Mouse (Mus musculus) megakaryocyte progenitor cell, adult 5-6 weeks (primary cell): ENCODE results near the gene Apoc4. TPM values are rescaled to one million over a fixed set of nuclear protein-coding genes. Genes with fewer than 3 reads are reported as not detected.

Source experiments
- ATAC-seq: replicated peaks from 2 replicates; pipeline ENCODE4 v1.8.0; 2016; ENCODE audit warnings: mild to moderate bottlenecking, moderate TSS enrichment, inconsistent platforms; ENCODE audit not compliant: poor library complexity
- total RNA-seq, 2 experiments: library from RNA; stranded (forward) in 1 of 2; stranded (reverse) in 1 of 2; fragments of 157-497, 149-512 nt in 1 of 2; fragments of 200-1000 nt in 1 of 2; gene quantifications; 2 replicates each; pipeline versions ENCODE4 v1.2.3 to v1.2.4; 2015 to 2017

Apoc4 gene
- total RNA-seq, 2 experiments from 2014 or later, result not detected

DNA sequence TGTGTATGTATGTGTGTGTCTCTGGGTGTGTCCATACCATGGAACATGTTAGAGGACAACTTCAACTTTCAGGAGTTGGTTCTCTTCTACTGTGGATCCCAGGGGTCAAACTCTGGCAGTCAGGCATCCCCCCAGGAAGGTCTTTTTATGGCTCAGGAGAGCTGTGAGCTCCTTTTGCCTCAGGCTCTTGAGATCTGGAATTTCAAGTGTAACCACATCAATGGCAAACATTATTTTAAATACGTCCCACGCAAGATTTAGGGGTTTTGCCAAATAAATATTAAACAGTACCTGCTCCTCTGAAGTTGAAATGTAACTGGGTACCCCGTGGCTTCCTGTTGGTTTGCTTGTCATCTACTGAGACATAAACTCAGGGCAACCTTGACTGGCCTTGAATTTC lies 1.7 kb upstream of the Apoc4 start:
- no peak for ATAC-seq

DNA sequence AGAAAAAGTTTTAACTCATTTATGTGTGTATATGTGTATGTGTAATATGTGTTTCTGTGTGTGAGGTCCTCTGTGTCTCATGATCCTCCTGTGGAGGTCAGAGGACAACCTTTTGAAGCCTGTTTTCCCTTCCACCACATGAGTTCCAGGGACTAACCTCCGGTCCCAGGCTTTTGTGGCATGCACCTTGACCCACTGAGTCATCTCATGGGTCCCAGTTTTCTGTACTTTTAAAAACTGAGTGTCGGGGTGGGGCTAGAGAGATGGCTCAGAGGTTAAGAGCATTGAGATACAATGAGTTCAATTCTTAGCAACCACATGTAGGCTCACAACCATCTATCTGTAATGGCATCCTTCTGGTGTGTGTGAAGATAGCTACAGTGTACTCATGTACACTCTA lies 577 bp downstream of the Apoc4 start:
- no peak for ATAC-seq

DNA sequence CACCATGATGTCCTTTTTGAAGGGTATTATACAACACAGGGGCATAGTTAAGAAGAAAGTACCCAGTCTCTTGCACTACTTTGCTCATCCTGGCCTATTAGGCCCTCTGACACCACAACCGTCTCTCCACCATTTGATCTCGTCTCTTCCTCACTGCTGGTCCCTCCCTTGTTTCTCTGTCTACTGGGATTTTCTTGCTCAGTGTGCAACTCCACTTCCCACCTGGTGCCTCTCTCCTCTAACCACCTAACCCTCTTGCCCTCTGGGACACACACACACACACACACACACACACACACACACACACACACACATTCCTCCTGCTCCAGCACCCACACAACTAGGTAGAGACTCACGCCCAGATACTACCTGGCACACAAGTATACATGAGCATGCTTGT lies 2.4 kb downstream of the Apoc4 start:
- ATAC-seq, result no peak

DNA sequence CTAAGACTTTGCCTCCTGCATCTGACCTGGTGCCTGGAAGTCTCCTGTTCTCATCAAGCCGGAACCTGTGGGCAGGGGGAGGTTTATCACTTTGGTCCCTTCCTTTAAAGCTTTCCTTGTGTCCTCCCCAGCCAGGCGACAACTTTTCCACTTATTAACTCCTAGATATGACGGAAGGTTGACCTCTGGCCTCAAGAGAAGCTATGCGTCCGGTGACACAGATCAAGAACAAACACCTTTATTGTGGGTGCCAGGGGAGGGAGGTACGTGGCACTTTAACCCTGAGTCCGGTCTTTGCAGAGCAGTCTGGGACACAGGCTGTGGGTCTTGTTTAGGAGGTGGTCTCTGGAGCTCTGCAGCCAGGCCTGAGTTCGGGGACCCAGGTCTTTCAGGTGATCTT lies 3.4 kb downstream of the Apoc4 start, which contains the start of gene Apoc2:
Apoc2 (minus strand) TSS at position 70 of the 400 bp plus-strand sequence.
- ATAC-seq, result no peak

DNA sequence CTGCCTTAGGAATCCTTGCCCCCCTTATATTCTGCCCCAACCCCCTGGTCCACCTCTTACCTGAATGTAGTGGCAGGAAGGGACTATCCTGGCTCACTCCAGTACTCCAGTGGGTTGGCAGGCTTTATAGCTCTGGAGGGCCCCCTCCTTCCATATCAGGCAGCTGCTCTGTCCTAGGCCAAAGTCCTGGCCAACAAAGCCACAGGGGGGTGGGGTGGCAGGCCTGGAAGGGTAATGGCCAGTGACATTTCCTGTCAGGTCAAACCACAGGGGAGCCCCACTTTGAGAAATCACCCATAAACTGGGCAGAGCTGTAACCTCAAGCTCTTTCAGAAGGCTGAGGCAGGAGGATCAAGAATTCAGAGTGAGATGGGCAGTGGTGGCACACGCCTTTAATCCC lies 4.6 kb downstream of the Apoc4 start:
- ATAC-seq, result no peak

DNA sequence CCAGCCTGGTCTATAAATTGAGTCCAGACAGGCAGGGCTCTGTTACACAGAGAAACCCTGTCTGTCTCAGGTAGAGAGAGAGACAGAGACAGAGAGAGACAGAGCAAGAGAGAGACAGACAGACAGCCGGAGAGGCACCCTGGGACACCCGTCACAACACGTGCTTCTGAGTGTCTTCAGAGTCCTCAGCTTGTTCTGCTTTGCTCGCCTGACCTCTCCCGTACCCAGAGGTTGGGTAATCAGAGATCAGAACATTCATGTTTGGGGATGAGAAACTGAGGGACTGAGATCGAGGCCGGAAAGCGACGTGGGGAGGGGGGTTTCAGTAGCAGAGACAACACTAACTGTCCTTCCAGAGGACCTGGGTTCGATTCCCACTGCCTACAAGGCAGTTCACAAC lies 5.5 kb downstream of the Apoc4 start:
- peak; percentile 81 for ATAC-seq

DNA sequence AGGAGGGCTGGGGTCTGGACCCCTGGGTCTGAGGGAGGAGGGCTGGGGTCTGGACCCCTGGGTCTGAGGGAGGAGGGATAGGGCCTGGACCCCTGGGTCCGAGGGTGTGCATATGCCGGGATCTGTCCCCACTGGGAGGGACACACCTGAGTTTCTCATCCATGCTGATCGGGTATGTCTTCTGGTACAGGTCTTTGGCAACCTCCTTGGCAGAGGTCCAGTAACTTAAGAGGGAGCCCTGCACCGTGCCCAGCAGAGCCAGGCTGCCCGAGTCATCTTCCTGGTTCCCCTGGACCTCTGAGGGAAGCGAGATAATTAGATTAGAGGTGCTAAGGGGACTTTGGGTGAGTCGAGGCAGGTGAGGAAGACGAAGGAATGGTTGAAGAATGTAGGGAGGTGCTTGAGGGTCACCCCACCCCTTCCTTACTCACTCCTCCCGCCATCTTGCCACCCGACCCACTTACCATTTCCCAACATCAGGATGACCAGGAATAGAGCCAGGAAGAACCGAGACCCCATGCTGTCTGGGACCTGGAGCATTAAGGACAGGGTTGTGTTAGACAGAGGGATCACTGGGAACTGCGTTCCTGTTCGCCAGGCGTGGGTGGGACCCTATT lies 8.1 kb downstream of the Apoc4 start:
- no peak for ATAC-seq

DNA sequence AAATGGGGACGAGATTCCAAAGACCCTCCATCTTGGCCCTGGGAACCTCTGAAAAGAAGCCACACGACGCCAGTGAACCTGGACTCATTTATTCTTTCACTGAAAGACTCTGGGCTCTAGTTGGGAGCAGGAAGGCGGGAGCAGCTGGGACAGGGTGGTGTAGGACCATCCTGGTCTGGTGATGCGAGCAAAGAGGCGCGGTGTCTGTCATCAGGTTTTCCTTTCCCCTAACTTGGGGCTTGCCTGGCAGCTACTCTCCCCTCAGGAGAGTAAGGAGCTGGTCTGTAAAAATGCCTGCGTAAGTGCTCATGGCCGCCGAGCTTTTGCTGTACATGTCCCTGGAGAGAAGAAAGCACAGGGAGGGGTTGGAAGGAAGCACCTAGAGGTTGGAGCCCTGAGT lies 9.8 kb downstream of the Apoc4 start:
- no peak for ATAC-seq

DNA sequence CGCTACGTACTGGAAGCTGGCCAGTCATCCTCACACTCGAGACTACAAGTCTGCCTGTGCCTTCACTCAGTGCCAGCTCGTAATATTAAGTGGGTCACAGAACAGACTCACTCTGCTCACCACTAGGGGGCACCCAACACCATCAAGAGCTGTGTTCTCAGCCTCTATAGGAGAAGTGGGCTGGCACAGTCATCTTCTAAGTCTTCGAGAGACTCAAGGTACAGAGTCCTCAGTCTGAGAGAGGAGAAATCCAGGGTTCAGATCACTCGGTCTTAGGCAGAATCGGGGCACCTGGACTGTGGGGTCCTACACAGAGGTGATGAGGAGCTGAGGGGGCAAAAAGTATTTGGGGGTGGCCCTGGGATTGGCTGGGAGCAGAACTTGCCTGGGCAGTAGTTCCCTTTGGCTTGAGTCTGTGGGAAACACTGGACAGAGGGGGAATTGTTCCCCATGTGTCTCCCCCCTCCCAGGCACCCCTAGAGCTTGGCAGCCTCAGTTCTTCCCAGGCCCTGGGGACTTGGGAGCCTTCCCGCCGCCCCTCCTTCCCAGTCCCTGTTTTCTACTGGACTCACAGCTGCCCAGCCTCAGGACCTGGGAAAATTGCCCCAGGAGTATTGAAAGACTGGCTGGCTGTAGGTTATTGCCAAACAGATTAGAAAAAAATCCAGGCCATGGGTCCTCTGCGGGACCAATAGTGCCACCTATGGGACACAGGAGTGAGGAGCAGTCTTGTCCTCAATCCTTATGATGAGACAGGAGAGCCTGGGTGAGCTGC lies 12.1 kb downstream of the Apoc4 start:
- ATAC-seq, result peak; percentile 60

DNA sequence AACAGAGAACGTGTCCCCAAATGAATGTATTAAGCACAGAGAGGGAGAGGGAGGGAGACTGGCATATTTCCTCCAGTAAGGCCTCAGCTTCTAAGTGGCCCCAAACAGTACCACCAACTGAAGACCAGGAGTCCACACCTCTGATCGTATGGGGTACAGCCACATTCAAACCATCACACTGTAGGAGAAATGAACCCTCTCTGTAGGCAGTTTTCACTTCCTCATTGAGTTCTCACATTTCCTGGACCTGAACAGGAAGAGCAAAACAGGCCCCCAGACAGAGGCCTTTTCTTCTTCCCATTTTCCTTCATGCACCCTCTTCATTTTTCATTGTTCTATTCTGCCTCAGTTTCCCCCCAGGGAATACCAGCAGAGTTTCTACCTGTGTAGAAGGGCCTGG lies 13.8 kb downstream of the Apoc4 start:
- ATAC-seq, result no peak

DNA sequence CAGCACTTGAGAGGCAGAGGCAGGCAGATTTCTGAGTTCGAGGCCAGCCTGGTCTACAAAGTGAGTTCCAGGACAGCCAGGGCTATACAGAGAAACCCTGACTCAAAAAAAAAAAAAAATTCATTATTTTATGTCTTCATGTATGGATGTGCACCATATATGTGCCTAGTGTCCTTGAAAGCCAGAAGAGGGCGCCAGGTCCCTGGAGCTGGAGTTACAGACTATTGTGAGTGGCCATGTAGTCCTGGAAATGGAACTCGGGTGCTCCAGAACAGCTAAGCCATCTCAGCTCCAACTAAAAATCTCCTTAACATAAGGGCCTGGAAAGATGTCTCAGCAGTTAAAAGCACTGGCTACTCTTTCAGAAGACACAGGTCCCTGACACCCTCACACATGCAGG lies 14.5 kb downstream of the Apoc4 start:
- ATAC-seq, result no peak

DNA sequence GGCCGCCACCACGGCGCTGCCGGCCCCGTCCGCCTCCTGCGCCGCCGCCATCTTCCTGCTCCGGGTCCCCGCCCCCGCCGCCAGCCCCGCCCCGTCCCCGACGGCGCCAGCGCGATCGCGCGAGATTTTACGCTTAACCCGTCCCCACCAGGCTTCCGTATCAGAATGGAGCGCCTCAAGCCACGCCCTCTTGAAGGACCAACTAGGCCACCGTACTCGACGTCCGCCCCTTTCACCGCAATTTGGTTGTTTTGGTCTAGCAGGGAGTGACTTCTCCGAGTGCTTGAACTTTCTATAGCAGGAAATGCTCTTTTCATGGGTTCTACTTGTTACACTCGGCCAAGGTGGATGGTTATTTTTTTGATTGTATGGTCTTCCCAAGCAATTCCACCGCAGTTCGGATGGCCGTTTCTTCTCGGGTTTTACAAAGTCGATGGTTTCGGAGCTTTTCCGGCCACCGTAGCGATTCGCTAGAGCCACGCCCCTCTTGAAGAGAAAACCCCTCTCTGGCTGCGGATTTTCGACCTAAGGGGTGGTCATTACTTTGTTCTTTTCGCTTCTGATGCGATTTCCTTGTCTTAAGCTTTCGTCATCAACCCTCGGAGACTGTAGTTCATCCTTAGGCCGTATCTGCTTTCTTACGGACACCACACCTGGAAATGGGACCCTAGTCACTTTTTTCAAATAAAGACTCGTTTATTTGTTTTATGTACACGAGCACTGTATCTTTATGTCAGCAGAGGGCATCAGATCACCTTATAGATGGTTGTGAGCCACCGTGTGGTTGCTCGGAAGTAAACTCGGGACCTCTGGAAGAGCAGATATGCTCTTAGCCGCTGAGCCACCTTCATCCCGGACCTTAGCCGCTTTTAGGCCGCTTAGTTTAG lies 16.1 kb downstream of the Apoc4 start, which contains the start of gene Clptm1:
Clptm1 (minus strand) TSS at position 79 of the 887 bp plus-strand sequence.
- ATAC-seq, result peak; percentile 79

DNA sequence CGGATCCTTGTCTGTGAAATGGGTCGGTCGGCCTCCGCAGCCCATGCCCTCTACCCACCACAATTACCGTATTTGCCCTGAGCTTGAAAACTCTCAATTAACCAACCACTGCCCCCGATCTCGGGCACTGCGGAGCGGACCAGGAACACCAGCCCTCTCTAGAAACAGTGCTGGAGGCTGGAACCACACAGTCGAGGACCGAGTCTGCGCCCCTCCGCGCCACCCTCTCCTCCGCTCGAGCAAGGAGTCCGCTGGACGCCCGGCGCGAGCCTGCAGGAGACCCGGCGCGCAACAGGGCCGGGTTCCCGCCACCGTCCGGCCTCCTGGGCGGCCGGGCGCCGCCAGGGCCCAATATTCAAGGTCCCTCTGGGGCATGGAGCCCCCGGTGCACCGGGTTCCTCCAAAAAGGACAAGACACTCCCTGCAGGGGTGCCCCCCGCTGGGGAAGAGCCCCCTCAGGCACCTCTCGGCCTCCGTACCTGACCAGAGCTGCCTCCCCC lies 16.8 kb downstream of the Apoc4 start:
- no peak for ATAC-seq

DNA sequence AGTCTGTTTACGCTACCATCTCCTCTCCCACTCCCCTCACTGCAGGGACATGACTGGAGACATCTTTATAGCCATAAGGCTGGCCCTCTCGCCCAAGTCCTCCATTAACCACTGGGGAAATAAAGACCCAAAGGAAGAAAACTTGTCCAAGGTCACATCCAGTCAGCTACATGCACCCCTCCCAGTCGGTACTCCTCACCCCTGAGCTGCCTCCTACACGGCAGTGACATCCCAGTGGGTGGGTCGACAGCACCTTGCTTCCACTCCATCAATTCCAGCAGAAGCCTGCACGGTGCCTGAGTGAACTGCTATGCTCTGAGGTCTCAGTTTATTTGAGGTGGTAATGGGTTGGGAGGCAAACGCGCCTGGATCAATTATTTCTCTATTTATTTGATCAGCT lies 17.3 kb downstream of the Apoc4 start:
- no peak for ATAC-seq

DNA sequence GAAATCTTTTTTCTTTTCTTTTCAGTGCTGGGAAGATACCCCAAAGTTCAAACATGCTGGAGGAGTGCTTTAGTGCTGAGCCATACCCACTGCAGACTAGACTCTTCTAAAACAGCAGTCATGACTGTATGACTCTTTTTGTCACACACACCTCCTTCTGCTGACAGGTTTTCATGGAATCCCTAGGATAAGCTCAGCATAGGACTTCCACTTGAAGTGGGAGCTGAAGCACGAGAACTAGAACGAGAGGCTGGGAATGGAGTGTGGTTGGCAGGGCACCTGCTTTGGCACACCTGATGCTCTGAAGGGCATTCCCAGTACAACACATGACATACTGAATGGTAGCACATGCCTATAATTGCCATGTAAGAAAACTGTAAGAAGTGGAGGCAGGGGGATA lies 28.7 kb downstream of the Apoc4 start:
- no peak for ATAC-seq

DNA sequence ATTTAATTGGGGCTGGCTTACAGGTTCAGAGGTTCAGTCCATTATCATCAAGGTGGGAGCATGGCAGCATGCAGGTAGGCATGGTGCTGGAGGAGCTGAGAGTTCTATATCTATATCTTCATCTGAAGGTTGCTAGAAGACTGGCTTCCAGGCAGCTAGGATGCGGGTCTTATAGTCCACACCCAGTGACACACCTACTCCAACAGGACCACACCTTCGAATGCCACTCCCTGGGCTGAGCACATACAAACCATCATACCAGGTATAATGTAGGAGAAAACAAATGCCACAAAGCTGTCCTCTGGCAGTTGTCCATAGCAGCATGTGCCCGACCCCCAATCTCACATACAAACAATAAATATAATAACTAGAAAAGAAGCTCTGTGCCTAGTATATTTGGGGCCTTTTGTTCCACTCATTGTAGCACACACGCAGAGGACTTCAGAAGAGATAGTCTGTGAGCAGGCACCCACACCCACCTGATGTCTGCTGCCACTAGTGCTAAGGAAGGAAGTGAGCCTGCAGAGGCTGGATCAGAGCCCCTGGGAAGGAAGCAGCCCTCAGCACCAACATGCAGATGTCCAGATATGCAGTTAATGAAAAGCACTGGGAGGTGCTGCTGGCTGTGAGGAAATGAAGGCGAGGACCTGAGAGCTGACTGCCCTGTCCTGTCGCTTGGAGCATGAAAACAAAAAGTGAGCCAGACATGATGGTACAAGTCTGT lies 30.1 kb downstream of the Apoc4 start:
- ATAC-seq, result 0 out of 2 replicates have a peak, but pooled peaks have one; percentile 20

DNA sequence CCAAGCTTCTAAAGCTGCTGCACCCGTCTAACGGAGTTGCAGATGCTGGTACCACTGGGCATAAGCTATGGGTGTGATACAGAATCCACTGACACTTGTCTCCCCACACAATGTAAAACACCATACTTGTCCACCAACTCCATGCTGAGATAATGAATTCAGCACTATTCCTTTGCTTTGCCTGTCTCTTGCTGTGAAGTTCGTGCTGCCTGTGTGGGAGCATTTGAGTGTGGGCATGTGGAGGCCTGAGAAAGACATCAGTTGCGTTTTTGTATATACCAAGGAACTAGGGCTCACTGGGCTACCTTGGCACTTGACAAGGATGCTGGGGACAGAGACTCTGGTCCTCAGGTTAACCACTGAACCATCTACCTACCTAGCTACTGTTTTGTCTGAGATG lies 40.1 kb downstream of the Apoc4 start:
- ATAC-seq, result no peak

DNA sequence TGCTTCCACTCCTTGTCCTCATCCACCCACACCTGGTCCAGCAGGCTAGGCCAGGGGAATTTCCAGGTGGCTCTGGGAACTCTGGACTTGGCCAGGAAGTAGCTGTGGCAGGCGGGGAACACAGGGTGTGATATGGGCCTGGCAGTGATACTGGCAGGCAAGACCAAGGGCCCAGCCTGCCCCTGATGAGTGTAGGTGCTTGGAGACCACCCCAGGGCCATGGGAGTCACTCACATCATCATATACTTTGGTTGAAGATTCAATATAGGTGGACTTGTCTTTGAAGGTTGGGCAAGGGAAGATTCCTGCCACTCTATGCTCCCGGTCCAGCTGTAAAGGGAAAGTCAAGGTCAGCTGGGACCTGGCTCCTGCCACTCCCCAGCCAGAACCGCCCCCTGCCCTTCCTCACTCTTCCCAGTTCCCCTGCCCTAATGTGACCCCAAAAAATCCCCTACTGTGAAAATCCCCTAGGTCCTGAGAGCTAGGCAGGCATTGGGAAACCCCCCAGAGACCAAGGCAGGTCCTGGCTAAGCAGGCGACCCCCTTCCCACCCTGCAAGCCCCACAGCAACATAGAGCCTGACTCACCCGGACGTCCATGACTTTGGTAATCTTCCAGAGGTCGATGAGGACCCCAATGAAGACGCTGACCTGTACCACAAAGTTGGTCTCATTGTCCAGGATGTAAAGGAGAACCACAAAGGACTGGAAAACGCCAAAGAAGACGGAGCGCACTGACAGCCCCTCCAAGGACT lies 46.0 kb downstream of the Apoc4 start:
- no peak for ATAC-seq

DNA sequence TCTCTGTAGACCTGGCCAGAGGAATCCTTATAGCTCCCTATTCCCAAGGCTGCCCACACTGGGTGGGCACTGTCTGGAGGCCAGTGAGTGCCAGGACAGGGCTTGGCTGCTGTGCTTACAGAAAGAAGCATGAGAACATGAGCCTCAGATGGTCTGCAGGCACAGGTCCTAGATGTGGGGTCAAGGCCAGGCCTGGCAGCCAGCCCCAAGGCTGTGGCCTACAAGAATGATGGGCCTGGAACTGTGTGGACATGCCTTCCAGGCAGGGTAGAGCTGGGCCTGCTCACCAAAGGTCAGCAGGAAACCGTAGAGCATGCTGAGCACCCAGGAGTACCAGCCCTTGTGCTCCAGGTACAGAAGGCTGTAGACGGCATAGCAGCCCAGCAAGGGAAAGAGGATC lies 46.7 kb downstream of the Apoc4 start:
- no peak for ATAC-seq

DNA sequence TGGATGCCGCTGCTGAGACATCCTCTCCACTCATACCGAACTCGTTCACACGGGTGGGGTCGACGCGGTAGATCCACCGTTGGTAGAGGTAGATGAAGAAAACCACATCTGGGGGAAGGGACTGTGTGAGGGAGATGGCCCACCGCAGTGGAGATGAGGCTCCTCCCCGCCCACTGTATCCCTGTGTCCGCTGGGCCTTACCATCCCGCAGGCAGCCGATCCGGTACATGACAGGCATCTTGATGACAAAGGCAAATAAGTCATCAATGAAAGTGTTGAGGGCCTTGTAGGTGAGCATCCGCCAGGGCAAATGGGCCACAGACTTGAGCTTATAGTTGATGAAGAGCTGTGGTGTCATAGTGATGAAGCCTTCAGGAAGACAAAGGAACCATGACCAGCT lies 47.4 kb downstream of the Apoc4 start:
- no peak for ATAC-seq
